Mouse (Mus musculus) effector memory CD4-positive, alpha-beta T cell, adult 7 months (primary cell): Measurements from ENCODE around the gene Sec61a1. TPM values are rescaled to one million over a fixed set of nuclear protein-coding genes. Genes with fewer than 3 reads are reported as not detected.

Source experiments
- polyA plus RNA-seq: library from polyadenylated mRNA; unstranded; fragments of 100-300 nt; shearing (Covaris generic); gene quantifications from one replicate; pipeline ENCODE4 v1.2.1, GENCODE M21; 2017

Gene Sec61a1
- polyA plus RNA-seq: 204 TPM

DNA sequence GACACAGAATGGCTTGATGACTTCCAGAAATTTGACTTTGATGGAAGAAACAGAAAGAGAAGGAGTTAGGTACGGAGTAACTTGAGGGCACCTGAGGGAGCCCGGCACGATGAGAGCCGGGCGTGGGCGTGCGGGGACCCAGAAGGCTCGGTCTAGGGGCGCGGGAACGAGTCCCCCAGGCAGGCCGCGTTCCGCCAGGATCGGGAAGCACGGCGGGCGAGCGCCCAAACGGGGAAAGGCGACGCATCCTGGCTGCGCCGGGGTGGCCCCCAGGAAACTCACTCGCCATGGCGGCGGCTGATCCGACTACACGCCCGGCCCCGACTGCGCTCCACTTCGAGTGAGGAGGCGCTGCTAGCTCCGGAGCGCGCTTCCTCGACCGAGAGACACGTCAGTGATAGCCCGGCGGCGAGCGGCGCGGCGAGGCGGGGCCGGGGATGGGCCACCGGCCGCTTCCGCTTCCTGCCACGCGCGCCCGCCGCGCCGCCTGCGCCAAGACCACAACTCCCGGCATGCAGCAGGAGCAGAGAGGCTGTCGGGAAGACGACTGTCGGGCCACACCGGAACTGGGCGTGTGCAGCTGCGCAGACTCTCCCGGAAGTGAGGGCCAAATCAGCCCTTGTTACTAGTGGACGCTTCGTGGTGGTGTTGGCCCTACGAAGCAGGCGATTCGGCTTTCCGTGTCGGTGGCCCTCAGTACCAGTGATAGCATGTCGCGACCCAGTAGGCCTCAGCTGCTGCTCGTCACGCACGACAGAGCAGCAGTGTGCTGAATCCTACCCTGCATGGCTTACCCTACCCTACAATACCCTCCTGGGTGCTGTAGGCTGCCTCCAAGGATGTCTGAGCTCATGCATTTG is at the start of gene Sec61a1:
Gene Sec61a1 (minus strand): TSS at position 502 of the 860 bp plus-strand sequence.

DNA sequence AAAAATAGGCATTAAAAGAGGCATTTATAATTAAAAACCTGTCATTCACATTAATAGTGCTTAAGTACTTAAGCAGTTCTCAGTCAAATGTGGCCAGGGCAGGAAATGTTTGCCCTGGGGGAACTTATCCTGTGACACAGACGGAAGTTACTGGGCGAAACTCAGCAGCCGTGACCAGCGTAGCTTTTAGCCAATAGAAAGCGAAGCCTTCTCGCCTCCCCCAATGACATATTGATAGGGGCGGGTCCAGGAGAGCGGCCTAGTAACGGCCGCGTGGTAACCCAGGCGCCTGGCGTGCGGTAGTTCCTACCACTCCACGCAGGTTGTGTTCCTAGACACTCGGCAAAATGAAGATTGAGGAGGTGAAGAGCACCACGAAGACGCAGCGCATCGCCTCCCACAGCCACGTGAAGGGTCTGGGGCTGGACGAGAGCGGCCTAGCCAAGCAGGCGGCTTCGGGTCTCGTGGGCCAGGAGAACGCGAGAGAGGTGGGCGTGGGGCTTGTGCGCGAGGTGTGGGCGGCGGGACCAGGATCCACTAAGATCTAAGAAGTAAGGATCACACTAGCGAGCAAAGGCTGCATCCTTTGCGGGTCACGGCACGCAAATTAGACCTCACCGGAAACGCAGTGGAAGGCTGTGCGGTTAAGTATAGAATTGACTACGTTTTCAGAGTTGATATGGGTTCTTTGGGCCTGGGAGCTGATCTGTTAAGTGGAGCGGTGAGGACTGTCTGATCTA is 53.4 kb downstream of the Sec61a1 start, which contains the start of gene Ruvbl1:
Gene Ruvbl1 (plus strand): TSS at position 229 of the 740 bp plus-strand sequence.

Other genes with a start within 250 kb of the Sec61a1 start
- 50.3 TPM for gene Eefsec, start 72.4 kb downstream of the Sec61a1 start, polyA plus RNA-seq
- 46.2 TPM for gene Ruvbl1, start 53.5 kb downstream of the Sec61a1 start, polyA plus RNA-seq
- not detected for gene Kbtbd12, start 119.0 kb upstream of the Sec61a1 start, polyA plus RNA-seq
- not detected for gene Mgll, start 205.5 kb upstream of the Sec61a1 start, polyA plus RNA-seq